ENCODE assay signal across 8 mouse cellular contexts in genomic region chr9:75610571-75611493, GRCm38 (mm10). TPM values are rescaled to one million over a fixed set of nuclear protein-coding genes. Genes with fewer than 3 reads are reported as not detected.
DNase-seq lines count a peak whose midpoint lies in the region; ATAC-seq lines count a peak whose summit lies in the region.

Gene Tmod2, minus strand, starts transcription at chr9:75611325.

- peak within 1 kb of the TSS; percentile 96 for H3K4me3 ChIP-seq in forebrain, embryonic 16.5 days (replicated peaks; ENCODE audit: low read length)

- H3K4me1 ChIP-seq in forebrain, embryonic 16.5 days (replicated peaks; ENCODE audit: control insufficient read depth, insufficient read depth, low read length), result peaks cover 12% of the 10 kb centered on the region

- peak within 1 kb of the TSS; percentile 92 for H3K9ac ChIP-seq in forebrain, embryonic 16.5 days (replicated peaks; ENCODE audit: low read depth, low read length)

- H3K36me3 ChIP-seq in forebrain, embryonic 16.5 days (ENCODE audit: control insufficient read depth, insufficient read depth), result no peaks in the 10 kb centered on the region

- intact Hi-C loops in heart, postnatal 14 days (cut with DNase I), result no loop called here

- WGBS in forebrain, embryonic 16.5 days, result under 1% methylated on average over 74 of the region's 74 CpGs

- no peaks in the 10 kb centered on the region for H3K9me3 ChIP-seq in forebrain, embryonic 16.5 days (ENCODE audit: control insufficient read depth, low read length)

- H3K4me2 ChIP-seq in forebrain, embryonic 16.5 days (ENCODE audit: low read length), result peak within 1 kb of the TSS; percentile 68

- peak; percentile 87 for ATAC-seq in forebrain, embryonic 16.5 days

- peak within 1 kb of the TSS; percentile 90 for H3K27ac ChIP-seq in forebrain, embryonic 16.5 days (ENCODE audit: low read length)

- no peaks in the 10 kb centered on the region for H3K27me3 ChIP-seq in forebrain, embryonic 16.5 days (replicated peaks; ENCODE audit: control insufficient read depth, insufficient read depth, low read length)

- DNase-seq in adrenal gland, adult (ENCODE audit: inconsistent age in 2 of 2, low spot score in 1 of 2), result peak; percentile 55 to 79
- peak; percentile 85 to 89 for DNase-seq in cerebellum, adult 18-20 months
- DNase-seq in heart, postnatal 14 days, result peak; percentile 60 to 66
- DNase-seq in layer of hippocampus, postnatal 36 days, result peak; percentile 83 to 86
- DNase-seq in lung, postnatal 36 days, result peak; percentile 8
- peak; percentile 78 for DNase-seq in right cerebral cortex, postnatal 14 days
- DNase-seq in thymus, postnatal 10 days (ENCODE audit: low spot score in 2 of 2), result no peak

RNA-seq across cellular contexts. Expression of gene Tmod2, which starts in this region (rescaled TPM):
- polyA plus RNA-seq in forebrain, embryonic 16.5 days (2015; fragmentation: Nextera tagmentation; extraction: Ambion mirVana), result 252 and 274 TPM in 2 replicates
- 1 to 10 TPM; 4.6 to 5.0 TPM for total RNA-seq in heart, postnatal 14 days (2021)
- 100 to 1,000 TPM; 370 to 392 TPM for total RNA-seq in layer of hippocampus, postnatal 36 days (2021)

Comparison
In these comparisons a context has a peak if more than half of its experiments do, and no peak if none do; other contexts are left out.
1. RNA of gene Tmod2 (total RNA-seq): 370 to 392 TPM in layer of hippocampus, postnatal 36 days; 4.6 to 5.0 TPM in heart, postnatal 14 days; every median in the first group is over 10 times any median in the second.
2. DNase-seq: peak in adrenal gland, adult (2 of 2), cerebellum, adult 18-20 months (2 of 2), heart, postnatal 14 days (2 of 2), layer of hippocampus, postnatal 36 days (2 of 2), lung, postnatal 36 days (single experiment) and right cerebral cortex, postnatal 14 days (single experiment); none in thymus, postnatal 10 days (0 of 2).